Mouse (Mus musculus) thymus, adult 2 months (tissue): ENCODE results near the gene Gm44965.

Experiments
- CTCF ChIP-seq: fragments of 200-500 bp; IDR thresholded peaks from 2 replicates; pipeline ENCODE4 v1.5.1; 2012; ENCODE audit warnings: mild to moderate bottlenecking, control low read depth, low read length, moderate library complexity, borderline replicate concordance; ENCODE audit not compliant: control insufficient read depth, poor library complexity, insufficient read depth; ENCODE audit errors: extremely low read depth
- POLR2A ChIP-seq: fragments of 200-500 bp; IDR thresholded peaks from 2 replicates; pipeline ENCODE4 v1.6.1; 2012; ENCODE audit warnings: mild to moderate bottlenecking, low read length, control low read depth, moderate library complexity; ENCODE audit not compliant: control insufficient read depth, poor library complexity, insufficient read depth; ENCODE audit errors: extremely low read depth

GRCm38 (mm10) chr6:48635105-48635504 lies 41.4 kb downstream of the Gm44965 start:
- TF ChIP-seq POLR2A, result no peak
- no peak for TF ChIP-seq CTCF
